Mouse (Mus musculus): ENCODE results near the gene Tbc1d24.

DNA sequence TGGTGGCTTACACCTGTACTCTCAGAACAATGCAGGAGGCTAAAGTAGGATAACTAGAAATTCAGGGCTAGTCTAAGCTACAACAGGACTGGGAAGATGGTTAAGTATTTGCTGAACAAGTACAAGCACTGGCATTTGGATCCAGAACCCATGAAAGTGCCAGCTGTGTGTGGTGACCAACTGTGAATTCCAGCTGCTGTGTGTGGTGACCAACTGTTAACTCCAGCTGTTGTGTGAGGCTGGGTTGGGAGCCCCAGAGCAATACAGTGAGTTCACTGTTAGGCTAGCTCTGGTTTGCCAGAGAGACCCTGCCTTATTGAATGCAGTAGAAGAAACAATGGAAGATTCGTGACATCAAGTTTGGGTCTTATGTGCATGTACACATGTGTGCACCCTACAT lies 31.1 kb upstream of the Tbc1d24 start:
- TF ChIP-seq POLR2A (IDR thresholded peaks at IDR 0.05; ENCODE audit: insufficient read depth, low read depth, low read length) (no peak), CTCF (IDR thresholded peaks at IDR 0.05) (no peak), EP300 (IDR thresholded peaks at IDR 0.05; ENCODE audit: insufficient read depth, low read depth, low read length) (no peak)

All from heart, adult 2 months (tissue).